Mouse (Mus musculus) heart, embryonic 15.5 days (tissue): ENCODE measurements around the gene Hspa4. TPM values are rescaled to one million over a fixed set of nuclear protein-coding genes. Genes with fewer than 3 reads are reported as not detected.

Source experiments
- ATAC-seq: fragments of 200-750 bp; cut with Nextera tagmentation; replicated peaks from 2 replicates; pipeline ENCODE4 v1.8.0; 2017; ENCODE audit warnings: low read depth, moderate TSS enrichment; ENCODE audit not compliant: insufficient number of reproducible peaks, insufficient read depth, low FRiP score
- H3K27ac ChIP-seq: fragments of 300-500 bp; sonication (generic); 2 replicates; pipeline ENCODE4 v1.5.1; 2015; ENCODE audit warnings: mild to moderate bottlenecking, inconsistent platforms
- H3K27me3 ChIP-seq: fragments of 300-500 bp; sonication (generic); 2 replicates; pipeline ENCODE4 v1.6.1; 2015; ENCODE audit warnings: inconsistent platforms
- H3K36me3 ChIP-seq: fragments of 300-500 bp; sonication (generic); 2 replicates; pipeline ENCODE4 v1.6.1; 2015; ENCODE audit warnings: mild to moderate bottlenecking, inconsistent platforms
- H3K4me1 ChIP-seq: fragments of 300-500 bp; sonication (generic); replicated peaks from 2 replicates; pipeline ENCODE4 v1.6.1; 2015; ENCODE audit warnings: inconsistent platforms
- H3K4me2 ChIP-seq: fragments of 300-500 bp; sonication (generic); 2 replicates; pipeline ENCODE4 v1.6.1; 2015; ENCODE audit warnings: inconsistent platforms, mild to moderate bottlenecking, moderate library complexity
- H3K4me3 ChIP-seq: fragments of 300-500 bp; sonication (generic); 2 replicates; pipeline ENCODE4 v1.5.1; 2015; ENCODE audit warnings: mild to moderate bottlenecking, inconsistent platforms
- H3K9ac ChIP-seq: fragments of 300-500 bp; sonication (generic); 2 replicates; pipeline ENCODE4 v1.6.1; 2015; ENCODE audit warnings: mild to moderate bottlenecking, inconsistent platforms
- H3K9me3 ChIP-seq: fragments of 300-500 bp; sonication (generic); replicated peaks from 2 replicates; pipeline ENCODE4 v1.6.1; 2016; ENCODE audit warnings: inconsistent platforms
- WGBS: fragments of 180-500 bp; shearing (Covaris S2); methylation state at CpG from one replicate; pipeline ENCODE4 v1.1.7; 2015; ENCODE audit warnings: mixed read lengths; 5-methylcytosine and 5-hydroxymethylcytosine counted together
- polyA plus RNA-seq: library from polyadenylated mRNA; unstranded; fragments of >200 nt; fragmentation: Nextera tagmentation; extraction: Ambion mirVana; gene quantifications from 2 replicates; pipeline ENCODE4 v1.2.1, GENCODE M21; 2015

The Hspa4 gene
- polyA plus RNA-seq, 1 experiment from 2014 or later = 58.0 TPM

DNA sequence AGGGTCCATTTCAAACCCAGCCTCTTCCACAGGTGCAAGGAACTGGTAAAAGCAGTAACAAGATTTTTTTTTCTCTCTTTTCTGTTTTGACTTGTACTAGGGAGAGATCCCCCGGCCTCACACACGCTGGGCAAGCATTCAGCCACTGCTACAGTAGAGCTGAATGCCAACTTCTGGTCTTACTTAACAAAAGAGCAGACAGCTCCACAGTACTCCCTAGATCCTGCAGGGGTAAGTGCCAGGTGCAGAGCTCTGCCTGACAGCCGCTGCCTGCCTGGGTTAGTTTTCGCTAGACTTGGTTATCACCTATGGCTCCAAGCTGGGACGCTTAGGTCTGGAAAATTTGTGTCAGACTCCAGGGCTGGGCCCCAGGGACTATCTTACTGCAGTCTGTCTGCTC, 50.6 kb downstream of the Hspa4 start:
- H3K27me3 ChIP-seq = no peaks in the 10 kb centered on the region
- H3K27ac ChIP-seq = 0 out of 2 replicates have a peak overlapping the region, but pooled peaks have one; percentile 5
- no peak overlapping the region for H3K9ac ChIP-seq
- H3K36me3 ChIP-seq = no peaks in the 10 kb centered on the region
- H3K4me2 ChIP-seq = no peak overlapping the region
- ATAC-seq = no peak
- H3K4me1 ChIP-seq = peaks cover 7% of the 10 kb centered on the region; the same call in 1 of the 2 replicates
- no peak overlapping the region for H3K4me3 ChIP-seq
- no peaks in the 10 kb centered on the region for H3K9me3 ChIP-seq
- 49% methylated on average over 5 of the region's 5 CpGs for WGBS

GRCm38 (mm10) chr11:53245561-53245960, 54.7 kb downstream of the Hspa4 start:
- no peak for ATAC-seq
- H3K36me3 ChIP-seq = no peaks in the 10 kb centered on the region
- no peak overlapping the region for H3K4me2 ChIP-seq
- H3K9me3 ChIP-seq = no peaks in the 10 kb centered on the region
- H3K27ac ChIP-seq = no peak overlapping the region
- H3K9ac ChIP-seq = no peak overlapping the region
- H3K4me3 ChIP-seq = no peak overlapping the region
- 44% methylated on average over 2 of the region's 2 CpGs for WGBS
- no peaks in the 10 kb centered on the region for H3K27me3 ChIP-seq
- peaks cover 7% of the 10 kb centered on the region; the same call in 1 of the 2 replicates for H3K4me1 ChIP-seq

DNA sequence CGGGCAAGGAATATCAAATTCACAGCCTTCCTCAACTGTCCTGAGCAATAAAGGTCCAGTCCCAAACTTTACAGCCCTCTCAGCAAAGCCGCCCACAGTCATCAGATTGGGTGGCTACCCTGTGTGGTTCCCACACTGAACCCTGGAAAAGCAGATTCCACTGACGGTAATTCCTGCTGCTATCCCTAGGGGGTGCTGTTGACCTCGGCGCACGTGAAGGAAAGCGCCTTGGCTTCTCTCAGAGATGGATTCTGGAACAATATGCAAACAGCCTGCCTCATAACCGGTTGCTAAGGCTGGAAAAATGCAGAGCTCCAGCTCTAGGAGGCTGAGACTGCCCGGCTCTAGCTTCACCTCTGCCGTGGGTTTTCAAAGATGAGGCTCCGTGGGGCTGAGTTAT, 57.1 kb downstream of the Hspa4 start:
- Histone ChIP-seq H3K27me3 (no peaks in the 10 kb centered on the region), H3K9me3 (no peaks in the 10 kb centered on the region)

GRCm38 (mm10) chr11:53233590-53233989, 66.7 kb downstream of the Hspa4 start:
- H3K9me3 ChIP-seq = no peaks in the 10 kb centered on the region
- H3K9ac ChIP-seq = no peak overlapping the region
- peaks cover 6% of the 10 kb centered on the region; the same call in 1 of the 2 replicates for H3K4me1 ChIP-seq
- no peak overlapping the region for H3K27ac ChIP-seq
- H3K4me2 ChIP-seq = no peak overlapping the region
- WGBS = 30% methylated on average over 9 of the region's 9 CpGs
- no peaks in the 10 kb centered on the region for H3K27me3 ChIP-seq
- no peak for ATAC-seq
- no peak overlapping the region for H3K4me3 ChIP-seq
- H3K36me3 ChIP-seq = no peaks in the 10 kb centered on the region

More for the DNA sequence above, 57.1 kb downstream of the Hspa4 start:
- no peak for ATAC-seq
- WGBS = 53% methylated on average over 11 of the region's 11 CpGs
- Histone ChIP-seq H3K4me2 (no peak overlapping the region), H3K36me3 (no peaks in the 10 kb centered on the region), H3K27ac (no peak overlapping the region), H3K4me1 (no peaks in the 10 kb centered on the region), H3K4me3 (no peak overlapping the region), H3K9ac (no peak overlapping the region)

GRCm38 (mm10) chr11:53231836-53232235, 68.4 kb downstream of the Hspa4 start:
- WGBS = 88% methylated on average over 5 of the region's 5 CpGs
- Histone ChIP-seq H3K4me1 (peaks cover 6% of the 10 kb centered on the region; the same call in 1 of the 2 replicates), H3K27me3 (no peaks in the 10 kb centered on the region), H3K4me2 (no peak overlapping the region), H3K9me3 (no peaks in the 10 kb centered on the region), H3K27ac (no peak overlapping the region), H3K36me3 (no peaks in the 10 kb centered on the region), H3K4me3 (no peak overlapping the region), H3K9ac (no peak overlapping the region)
- no peak for ATAC-seq

- no peak for ATAC-seq
- H3K4me1 ChIP-seq = peaks cover 6% of the 10 kb centered on the region; the same call in 1 of the 2 replicates
- H3K9me3 ChIP-seq = no peaks in the 10 kb centered on the region
- WGBS = 77% methylated on average over 3 of the region's 3 CpGs
- no peak overlapping the region for H3K27ac ChIP-seq
- H3K27me3 ChIP-seq = no peaks in the 10 kb centered on the region
- no peak overlapping the region for H3K4me2 ChIP-seq
- no peak overlapping the region for H3K4me3 ChIP-seq
- no peaks in the 10 kb centered on the region for H3K36me3 ChIP-seq
- no peak overlapping the region for H3K9ac ChIP-seq
These were observed 71.2 kb downstream of the Hspa4 start for GRCm38 (mm10) chr11:53229011-53229410.

DNA sequence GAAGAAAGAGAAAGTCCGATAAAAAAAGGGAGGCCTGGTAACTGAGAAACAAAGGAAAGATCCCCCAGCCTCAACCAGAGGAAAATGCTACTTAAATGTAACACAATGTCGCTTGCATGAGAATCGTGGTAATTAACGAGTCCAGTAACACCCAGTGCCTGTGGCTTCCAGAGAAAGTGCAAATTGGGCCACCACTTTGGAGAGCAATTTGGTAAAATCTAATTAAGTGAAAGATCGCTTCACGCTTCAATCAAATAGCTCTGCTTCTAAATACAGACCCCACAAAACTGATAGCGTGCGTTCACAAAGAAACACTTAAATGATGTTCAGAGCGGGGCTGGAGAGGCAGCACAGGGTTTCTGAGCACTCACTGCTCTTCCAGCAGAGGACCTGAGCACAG, 89.4 kb downstream of the Hspa4 start:
- Histone ChIP-seq H3K27ac (no peak overlapping the region), H3K9ac (no peak overlapping the region), H3K4me2 (no peak overlapping the region), H3K27me3 (no peaks in the 10 kb centered on the region), H3K4me1 (no peaks in the 10 kb centered on the region), H3K9me3 (no peaks in the 10 kb centered on the region), H3K4me3 (no peak overlapping the region), H3K36me3 (no peaks in the 10 kb centered on the region)
- ATAC-seq = no peak
- WGBS = 73% methylated on average over 9 of the region's 9 CpGs

Other genes with a start within 250 kb of the Hspa4 start
- 12.2 and 14.3 TPM in 2 replicates for gene Zcchc10, start 24.2 kb upstream of the Hspa4 start, polyA plus RNA-seq
- 30.5 and 37.7 TPM in 2 replicates for gene Aff4, start 50.4 kb upstream of the Hspa4 start, polyA plus RNA-seq
- gene Leap2, start 122.7 kb upstream of the Hspa4 start, polyA plus RNA-seq = 0.34 TPM in 1 of 2 replicates, not detected in the other
- 1,038 and 1,358 TPM in 2 replicates for gene Uqcrq, start 130.4 kb upstream of the Hspa4 start, polyA plus RNA-seq
- 1.4 TPM in 2 replicates for gene Gdf9, start 130.6 kb upstream of the Hspa4 start, polyA plus RNA-seq
- gene Gm10447, start 156.7 kb upstream of the Hspa4 start, polyA plus RNA-seq = 0.16 TPM in 1 of 2 replicates, not detected in the other
- gene Shroom1, start 156.7 kb upstream of the Hspa4 start, polyA plus RNA-seq = 2.5 and 2.6 TPM in 2 replicates
- gene Gm9837, start 170.0 kb upstream of the Hspa4 start, polyA plus RNA-seq = not detected in 2 replicates
- not detected in 2 replicates for gene Gm9945, start 179.7 kb upstream of the Hspa4 start, polyA plus RNA-seq
- 0.34 and 0.48 TPM in 2 replicates for gene Sowaha, start 179.8 kb upstream of the Hspa4 start, polyA plus RNA-seq
- 18.8 and 23.3 TPM in 2 replicates for gene Sept8, start 218.8 kb upstream of the Hspa4 start, polyA plus RNA-seq